14 mouse cellular contexts compared by ENCODE assay signal in genomic region chr2:91258830-91259229, GRCm38 (mm10). TPM values are rescaled to one million over a fixed set of nuclear protein-coding genes. Genes with fewer than 3 reads are reported as not detected.
DNase-seq lines count a peak whose midpoint lies in the region; ATAC-seq and TF ChIP-seq lines count a peak whose summit lies in the region.
"Had no signal": no experiment of that assay in that cellular context is flagged by ENCODE, and none has a peak within 500 bp of the region (broad histone marks: within the 10 kb centered on the region; RNA-seq: fewer than 3 reads in every experiment).

No protein-coding gene starts in this region.

- no peak for TF ChIP-seq CTCF in liver, adult 2 months (IDR thresholded peaks at IDR 0.05; ENCODE audit: low read depth, low read length)

- DNase-seq in heart, postnatal 36 days, result no peak
- peak; percentile 66 for DNase-seq in liver, adult 2 months (ENCODE audit: extremely low read depth, low read depth, low spot score)
- no peak for DNase-seq in liver
- no peak for DNase-seq in gastrocnemius, adult 18-20 months (ENCODE audit: low spot score)
- no peak for DNase-seq in urinary bladder, postnatal 36 days (ENCODE audit: low spot score in 2 of 2)
- DNase-seq: cerebellum, adult 8-10 months; embryo, embryonic 11 days; heart, postnatal 4 days; kidney, adult 9 months; thymus, postnatal 25 days had no signal

- peak overlapping the region; percentile 75; the same call in 1 of the 2 replicates for H3K4me2 ChIP-seq in heart, embryonic 14.5 days (ENCODE audit: low read length)
- H3K4me2 ChIP-seq in limb, embryonic 15.5 days, result peak overlapping the region; percentile 87; the same call in 1 of the 2 replicates
- H3K4me2 ChIP-seq in stomach, embryonic 15.5 days, result peak overlapping the region; percentile 93

- TF ChIP-seq POLR2A in liver, adult 2 months (IDR thresholded peaks at IDR 0.05; ENCODE audit: extremely low read depth, insufficient read depth, low read length), result no peak

- peaks cover 25 to 28% of the 10 kb centered on the region in 2 experiments for H3K4me1 ChIP-seq in heart, embryonic 14.5 days (ENCODE audit: control insufficient read depth in 2 of 2, insufficient read depth in 2 of 2, low read length in 2 of 2)
- peaks cover 14% of the 10 kb centered on the region for H3K4me1 ChIP-seq in liver, adult 2 months (ENCODE audit: control insufficient read depth, insufficient read depth, low read length)
- H3K4me1 ChIP-seq in limb, embryonic 15.5 days, result peaks cover 41% of the 10 kb centered on the region
- H3K4me1 ChIP-seq in stomach, embryonic 15.5 days, result peaks cover 30% of the 10 kb centered on the region

- peaks cover 33% of the 10 kb centered on the region for H3K36me3 ChIP-seq in heart, embryonic 14.5 days (ENCODE audit: control insufficient read depth, insufficient read depth, low read length)
- H3K36me3 ChIP-seq in liver, adult 2 months (ENCODE audit: control insufficient read depth, insufficient read depth, low read length), result peaks cover 12% of the 10 kb centered on the region; the same call in 1 of the 2 replicates
- H3K36me3 ChIP-seq in limb, embryonic 15.5 days, result peaks cover 34% of the 10 kb centered on the region
- peaks cover 27% of the 10 kb centered on the region; the same call in 1 of the 2 replicates for H3K36me3 ChIP-seq in stomach, embryonic 15.5 days

- H3K79me2 ChIP-seq in liver, adult 2 months (ENCODE audit: control insufficient read depth, insufficient read depth, low read length), result peaks cover 14% of the 10 kb centered on the region; the same call in 1 of the 2 replicates

- WGBS in heart, embryonic 14.5 days, result 30% methylated on average over 1 of the region's 1 CpGs
- WGBS in liver, adult 2 months, result 4% methylated on average over 1 of the region's 1 CpGs
- 39% methylated on average over 1 of the region's 1 CpGs for WGBS in limb, embryonic 15.5 days
- WGBS in stomach, embryonic 15.5 days, result 42% methylated on average over 1 of the region's 1 CpGs

- H3K27me3 ChIP-seq in heart, embryonic 14.5 days (ENCODE audit: control insufficient read depth, insufficient read depth, low read length), result peaks cover 10% of the 10 kb centered on the region
- H3K27me3 ChIP-seq in liver, adult 2 months (ENCODE audit: control insufficient read depth, insufficient read depth, low read length), result no peaks in the 10 kb centered on the region
- H3K27me3 ChIP-seq in limb, embryonic 15.5 days, result peaks cover 19% of the 10 kb centered on the region
- H3K27me3 ChIP-seq in stomach, embryonic 15.5 days (replicated peaks), result peaks cover 12% of the 10 kb centered on the region; the same call in 1 of the 2 replicates

- intact Hi-C loops in heart, postnatal 36 days (cut with DNase I), result loop anchor here (5.0 kb wide), 1 partner anchor 142 kb away; the partner anchor contains the start of gene Mybpc3

- H3K27ac ChIP-seq in heart, embryonic 14.5 days (replicated peaks in 1 of 2; ENCODE audit: control insufficient read depth in 1 of 2, insufficient read depth in 1 of 2, low read depth in 2 of 2, low read length in 2 of 2), result no peak overlapping the region
- H3K27ac ChIP-seq in liver, adult 2 months (replicated peaks; ENCODE audit: insufficient read depth, low read depth, low read length), result peak overlapping the region; percentile 88
- peak overlapping the region; percentile 90 for H3K27ac ChIP-seq in limb, embryonic 15.5 days
- peak overlapping the region; percentile 82; the same call in 1 of the 2 replicates for H3K27ac ChIP-seq in stomach, embryonic 15.5 days

- H3K4me3 ChIP-seq in heart, embryonic 14.5 days (ENCODE audit: control insufficient read depth in 1 of 2, insufficient read depth in 1 of 2, low read depth in 1 of 2, low read length in 2 of 2), result no peak overlapping the region
- H3K4me3 ChIP-seq in liver, adult 2 months (ENCODE audit: insufficient read depth, low read depth, low read length), result no peak overlapping the region
- H3K4me3 ChIP-seq in limb, embryonic 15.5 days, result peak overlapping the region; percentile 78; the same call in 1 of the 2 replicates
- no peak overlapping the region for H3K4me3 ChIP-seq in stomach, embryonic 15.5 days (replicated peaks)

- peak overlapping the region; percentile 17; the same call in 1 of the 2 replicates for H3K9ac ChIP-seq in heart, embryonic 14.5 days (ENCODE audit: low read length)
- peak overlapping the region; percentile 98; the same call in 1 of the 2 replicates for H3K9ac ChIP-seq in liver, adult 2 months (ENCODE audit: low read depth, low read length)
- no peak overlapping the region for H3K9ac ChIP-seq in limb, embryonic 15.5 days
- no peak overlapping the region for H3K9ac ChIP-seq in stomach, embryonic 15.5 days

- no peak for ATAC-seq in heart, embryonic 14.5 days (ENCODE audit: insufficient number of reproducible peaks, insufficient read depth, low FRiP score, low read depth)
- ATAC-seq in limb, embryonic 15.5 days (ENCODE audit: insufficient number of reproducible peaks, low FRiP score, low TSS enrichment, low read depth), result no peak
- ATAC-seq in stomach, embryonic 15.5 days (ENCODE audit: insufficient read depth, low FRiP score, low read depth), result no peak

- no peaks in the 10 kb centered on the region for H3K9me3 ChIP-seq in heart, embryonic 14.5 days (ENCODE audit: control insufficient read depth, low read length)
- no peaks in the 10 kb centered on the region for H3K9me3 ChIP-seq in limb, embryonic 15.5 days
- no peaks in the 10 kb centered on the region for H3K9me3 ChIP-seq in stomach, embryonic 15.5 days

RNA-seq across cellular contexts. Expression of gene Pacsin3, which starts 3.1 kb away (rescaled TPM):
- polyA plus RNA-seq in heart, embryonic 14.5 days (2014; fragmentation: Nextera tagmentation; extraction: Ambion mirVana), result 38.2 and 39.6 TPM in 2 replicates
- total RNA-seq in heart, postnatal 36 days (2021), result 100 to 1,000 TPM; 150 to 151 TPM
- 24.6 and 28.1 TPM in 2 replicates for total RNA-seq in liver, adult 2 months (2014; rRNA removed)
- polyA plus RNA-seq in liver, adult 2 months (2012; rRNA removed), result 65.1 and 68.9 TPM in 2 replicates
- 58.1 and 93.7 TPM in 2 replicates for polyA plus RNA-seq in limb, embryonic 15.5 days (2015; fragmentation: Nextera tagmentation; extraction: Ambion mirVana)
- polyA plus RNA-seq in stomach, embryonic 15.5 days (2015; fragmentation: Nextera tagmentation; extraction: Ambion mirVana), result 42.8 and 43.8 TPM in 2 replicates
- total RNA-seq in gastrocnemius, adult 18-20 months (2021), result 100 to 1,000 TPM; 311 to 416 TPM
- total RNA-seq: megakaryocyte progenitor cell, adult 5-6 weeks had no signal

RNA-seq across cellular contexts. Expression of gene Arfgap2, which starts 5.9 kb away (rescaled TPM):
- 59.2 and 65.8 TPM in 2 replicates for polyA plus RNA-seq in heart, embryonic 14.5 days (2014; fragmentation: Nextera tagmentation; extraction: Ambion mirVana)
- total RNA-seq in heart, postnatal 36 days (2021), result 10 to 100 TPM; 57.1 to 60.9 TPM
- 74.2 and 83.2 TPM in 2 replicates for total RNA-seq in liver, adult 2 months (2014; rRNA removed)
- polyA plus RNA-seq in liver, adult 2 months (2012; rRNA removed), result 62.9 and 69.1 TPM in 2 replicates
- 82.9 and 83.1 TPM in 2 replicates for polyA plus RNA-seq in limb, embryonic 15.5 days (2015; fragmentation: Nextera tagmentation; extraction: Ambion mirVana)
- polyA plus RNA-seq in stomach, embryonic 15.5 days (2015; fragmentation: Nextera tagmentation; extraction: Ambion mirVana), result 71.4 and 80.2 TPM in 2 replicates
- total RNA-seq in gastrocnemius, adult 18-20 months (2021), result 100 to 1,000 TPM; 136 to 146 TPM

RNA-seq across cellular contexts. Expression of gene Ddb2, which starts 22.0 kb away (rescaled TPM):
- polyA plus RNA-seq in heart, embryonic 14.5 days (2014; fragmentation: Nextera tagmentation; extraction: Ambion mirVana), result 7.0 and 8.3 TPM in 2 replicates
- 1 to 10 TPM; 3.0 to 3.9 TPM for total RNA-seq in heart, postnatal 36 days (2021)
- 4.4 and 5.0 TPM in 2 replicates for total RNA-seq in liver, adult 2 months (2014; rRNA removed)
- polyA plus RNA-seq in liver, adult 2 months (2012; rRNA removed), result 4.8 and 7.9 TPM in 2 replicates
- 20.0 and 22.1 TPM in 2 replicates for polyA plus RNA-seq in limb, embryonic 15.5 days (2015; fragmentation: Nextera tagmentation; extraction: Ambion mirVana)
- polyA plus RNA-seq in stomach, embryonic 15.5 days (2015; fragmentation: Nextera tagmentation; extraction: Ambion mirVana), result 18.2 and 18.5 TPM in 2 replicates
- total RNA-seq in gastrocnemius, adult 18-20 months (2021), result 1 to 10 TPM; 2.9 TPM

RNA-seq across cellular contexts. Expression of gene Acp2, which starts 56.1 kb away (rescaled TPM):
- polyA plus RNA-seq in heart, embryonic 14.5 days (2014; fragmentation: Nextera tagmentation; extraction: Ambion mirVana), result 21.9 and 22.7 TPM in 2 replicates
- total RNA-seq in heart, postnatal 36 days (2021), result 10 to 100 TPM; 18.0 to 19.5 TPM
- 23.9 and 25.5 TPM in 2 replicates for total RNA-seq in liver, adult 2 months (2014; rRNA removed)
- polyA plus RNA-seq in liver, adult 2 months (2012; rRNA removed), result 35.8 and 45.0 TPM in 2 replicates
- polyA plus RNA-seq in limb, embryonic 15.5 days (2015; fragmentation: Nextera tagmentation; extraction: Ambion mirVana), result 25.7 and 25.9 TPM in 2 replicates
- 19.8 and 20.8 TPM in 2 replicates for polyA plus RNA-seq in stomach, embryonic 15.5 days (2015; fragmentation: Nextera tagmentation; extraction: Ambion mirVana)
- total RNA-seq in gastrocnemius, adult 18-20 months (2021), result 10 to 100 TPM; 11.7 to 13.5 TPM

RNA-seq across cellular contexts. Expression of gene Nr1h3, which starts 56.2 kb away (rescaled TPM):
- polyA plus RNA-seq in heart, embryonic 14.5 days (2014; fragmentation: Nextera tagmentation; extraction: Ambion mirVana), result 2.2 and 2.6 TPM in 2 replicates
- total RNA-seq in heart, postnatal 36 days (2021), result 10 to 100 TPM; 17.3 TPM
- total RNA-seq in liver, adult 2 months (2014; rRNA removed), result 146 and 148 TPM in 2 replicates
- 190 and 198 TPM in 2 replicates for polyA plus RNA-seq in liver, adult 2 months (2012; rRNA removed)
- polyA plus RNA-seq in limb, embryonic 15.5 days (2015; fragmentation: Nextera tagmentation; extraction: Ambion mirVana), result 2.2 and 2.4 TPM in 2 replicates
- polyA plus RNA-seq in stomach, embryonic 15.5 days (2015; fragmentation: Nextera tagmentation; extraction: Ambion mirVana), result 4.8 and 6.0 TPM in 2 replicates
- 10 to 100 TPM; 22.2 to 24.1 TPM for total RNA-seq in gastrocnemius, adult 18-20 months (2021)

Comparison
In these comparisons a context has a peak if more than half of its experiments do, and no peak if none do; other contexts are left out.
1. H3K27ac ChIP-seq: peak in liver, adult 2 months (single experiment), limb, embryonic 15.5 days (single experiment) and stomach, embryonic 15.5 days (single experiment); none in heart, embryonic 14.5 days (0 of 2).
2. H3K9ac ChIP-seq: peak in heart, embryonic 14.5 days (single experiment) and liver, adult 2 months (single experiment); none in limb, embryonic 15.5 days (single experiment) and stomach, embryonic 15.5 days (single experiment).
3. Peak in every context shown above with its lines, with median percentiles within 50 percentile points of each other: H3K4me2 ChIP-seq.